Mouse (Mus musculus) adrenal gland, adult 18-20 months (tissue): ENCODE results near the gene Uhrf1bp1. TPM values are rescaled to one million over a fixed set of nuclear protein-coding genes. Genes with fewer than 3 reads are reported as not detected.
A peak's percentile ranks its signal among the peaks of the same experiment; 100 is the strongest.

ENCODE experiments used
- DNase-seq, 2 experiments: peaks; one replicate each; pipeline ENCODE4 v3.0.0; 2021 to 2022; ENCODE audit warnings: low spot score in 2 of 2
- long read RNA-seq, 2 experiments: library from polyadenylated mRNA; stranded (forward); transcript quantifications; one replicate each; pipeline ENCODE4 v2.0.0; 2021
- total RNA-seq, 2 experiments: library from RNA; stranded (reverse); gene quantifications; 1 replicate in 1 of 2; 2 replicates in 1 of 2; pipeline ENCODE4 v1.2.3; 2021

Uhrf1bp1 gene
- 10 to 100 TPM; 19.7 to 33.5 TPM for total RNA-seq
- long read RNA-seq, experiment 1, full-length matches to known transcripts = 2 of 10 reads
- long read RNA-seq, experiment 1, partial matches to known transcripts = 7 of 10 reads
- long read RNA-seq, experiment 1, other reads (novel, unspliced or antisense) = 1 of 10 reads
- long read RNA-seq, experiment 2, partial matches to known transcripts = 3 of 12 reads
- long read RNA-seq, experiment 2, other reads (novel, unspliced or antisense) = 9 of 12 reads

- peak; percentile 76 to 82 for DNase-seq
These were observed at the start of gene Uhrf1bp1 for GRCm38 (mm10) chr17:27856265-27856797. TSS of gene Uhrf1bp1 (plus strand) at chr17:27856441.

GRCm38 (mm10) chr17:27807542-27808078 is 48.6 kb upstream of the Uhrf1bp1 start:
- no peak for DNase-seq

- DNase-seq = no peak
These were observed 45.5 kb upstream of the Uhrf1bp1 start for GRCm38 (mm10) chr17:27810569-27811331.

GRCm38 (mm10) chr17:27811980-27812379 is 44.3 kb upstream of the Uhrf1bp1 start:
- no peak for DNase-seq

- no peak for DNase-seq
These were observed 41.6 kb upstream of the Uhrf1bp1 start for GRCm38 (mm10) chr17:27814606-27815005.

- no peak for DNase-seq
These were observed 37.2 kb upstream of the Uhrf1bp1 start for GRCm38 (mm10) chr17:27819011-27819410.

GRCm38 (mm10) chr17:27819521-27819970 is 36.7 kb upstream of the Uhrf1bp1 start:
- no peak for DNase-seq

GRCm38 (mm10) chr17:27819971-27820567 is 36.2 kb upstream of the Uhrf1bp1 start:
- peak; percentile 65 to 69 for DNase-seq

- peak; percentile 99 for DNase-seq
These were observed 35.5 kb upstream of the Uhrf1bp1 start, which contains the start of gene D17Wsu92e for GRCm38 (mm10) chr17:27820568-27821406. TSS of gene D17Wsu92e (minus strand) at chr17:27820648.

GRCm38 (mm10) chr17:27821407-27822338 is 34.6 kb upstream of the Uhrf1bp1 start:
- DNase-seq = no peak

GRCm38 (mm10) chr17:27823142-27823905 is 32.9 kb upstream of the Uhrf1bp1 start:
- no peak for DNase-seq

- DNase-seq = no peak
These were observed 31.3 kb upstream of the Uhrf1bp1 start for GRCm38 (mm10) chr17:27824941-27825340.

GRCm38 (mm10) chr17:27825539-27825938 is 30.7 kb upstream of the Uhrf1bp1 start:
- no peak for DNase-seq

GRCm38 (mm10) chr17:27825984-27826905 is 30.0 kb upstream of the Uhrf1bp1 start:
- peak; percentile 56 to 72 for DNase-seq

- peak; percentile 42 to 57 for DNase-seq
These were observed 29.3 kb upstream of the Uhrf1bp1 start for GRCm38 (mm10) chr17:27826908-27827383.

GRCm38 (mm10) chr17:27827511-27827910 is 28.7 kb upstream of the Uhrf1bp1 start:
- DNase-seq = no peak

GRCm38 (mm10) chr17:27830411-27830810 is 25.8 kb upstream of the Uhrf1bp1 start:
- no peak for DNase-seq
